Mouse (Mus musculus) lung, adult 2 months (tissue): Measurements from ENCODE around the gene Elf3.

Source experiments
- CTCF ChIP-seq: fragments of 200-500 bp; IDR thresholded peaks from 2 replicates; pipeline ENCODE4 v1.5.1; 2011; ENCODE audit warnings: mild to moderate bottlenecking, low read length, control low read depth; ENCODE audit not compliant: insufficient read depth
- POLR2A ChIP-seq: fragments of 200-500 bp; IDR thresholded peaks from 2 replicates; pipeline ENCODE4 v1.6.1; 2011; ENCODE audit warnings: low read depth, mild to moderate bottlenecking, control low read depth, low read length, borderline replicate concordance; ENCODE audit errors: extremely low read depth

DNA sequence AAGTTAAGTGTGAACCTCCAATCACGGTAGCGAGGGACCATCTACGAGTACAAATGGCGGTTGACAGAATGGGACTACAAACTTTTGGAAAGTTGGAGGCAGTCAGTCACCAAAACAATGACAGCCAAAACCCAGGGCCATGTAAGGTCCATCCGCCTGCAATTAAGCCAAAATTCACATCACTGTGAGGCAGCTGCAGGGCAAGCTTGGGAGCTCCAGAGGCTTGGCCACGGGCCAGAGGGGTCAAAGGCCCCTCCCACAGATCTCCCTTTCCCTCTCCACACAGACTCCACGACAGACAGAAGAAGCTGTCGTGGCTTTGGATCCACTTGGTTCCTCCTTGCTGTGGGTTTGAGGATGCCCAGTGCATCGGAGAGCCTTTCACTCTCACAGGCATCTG is 4.9 kb upstream of the Elf3 start:
- TF ChIP-seq POLR2A (no peak), CTCF (no peak)
